Mouse (Mus musculus) stomach, postnatal 0 days (tissue): ENCODE results near the gene Tnfaip1.
A peak's percentile ranks its signal among the peaks of the same experiment; 100 is the strongest.

ENCODE experiments used
- CTCF ChIP-seq: IDR thresholded peaks from 2 replicates; pipeline ENCODE4 v1.5.1; 2016; ENCODE audit warnings: antibody characterized with exemption, low read depth, mild to moderate bottlenecking, moderate library complexity
- EP300 ChIP-seq: optimal IDR thresholded peaks from 2 replicates; pipeline ENCODE3; 2016; ENCODE audit warnings: antibody characterized with exemption

- TF ChIP-seq CTCF, result peak; percentile 63
- no peak for TF ChIP-seq EP300
Measured at GRCm38 (mm10) chr11:78509148-78509547, 27.0 kb downstream of the Tnfaip1 start.
